Mouse (Mus musculus) megakaryocyte, adult 5-6 weeks (primary cell): ENCODE measurements at regions not wholly inside any gene's neighbourhood (a gene's known extent, or its start where the extent isn't known, plus 50 kb on each side); places are given as distances from the start of the nearest gene placed in this dataset.
A peak's percentile ranks its signal among the peaks of the same experiment; 100 is the strongest.

Experiments
- ATAC-seq: 2 replicates; pipeline ENCODE4 v1.8.0; 2016; ENCODE audit warnings: mild to moderate bottlenecking, inconsistent platforms; ENCODE audit not compliant: poor library complexity, severe bottlenecking

DNA sequence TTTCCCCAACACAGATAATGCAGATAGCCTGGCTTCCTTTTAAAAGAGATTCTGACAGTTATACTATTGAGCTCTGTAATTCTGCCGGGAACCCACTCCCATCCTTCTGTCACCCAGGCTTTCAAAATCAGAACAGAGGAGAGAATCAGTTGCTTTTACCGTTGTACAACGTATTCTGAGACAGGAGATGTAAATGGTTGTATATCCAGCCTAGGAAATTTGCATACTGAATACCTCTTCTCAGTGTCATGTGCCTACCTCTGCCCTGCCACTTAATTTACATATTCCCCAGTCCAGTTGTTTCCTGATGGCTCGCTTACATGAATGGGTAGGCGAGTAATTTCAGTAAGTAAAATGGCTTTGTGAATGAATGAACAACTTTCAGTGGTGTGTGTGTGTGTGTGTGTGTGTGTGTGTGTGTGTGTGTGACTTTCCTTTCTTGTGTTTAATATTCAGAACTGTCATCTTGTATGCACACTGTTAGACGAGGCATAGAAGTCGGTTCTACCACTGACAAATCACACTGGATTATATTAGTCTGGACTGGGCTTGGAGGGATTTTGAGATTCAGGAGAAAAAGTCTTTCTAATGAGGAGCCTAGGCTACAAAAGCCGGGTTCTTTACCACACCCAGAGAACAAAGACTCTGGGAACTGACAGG, 282.2 kb upstream of the Cdh6 start:
- ATAC-seq = no peak

DNA sequence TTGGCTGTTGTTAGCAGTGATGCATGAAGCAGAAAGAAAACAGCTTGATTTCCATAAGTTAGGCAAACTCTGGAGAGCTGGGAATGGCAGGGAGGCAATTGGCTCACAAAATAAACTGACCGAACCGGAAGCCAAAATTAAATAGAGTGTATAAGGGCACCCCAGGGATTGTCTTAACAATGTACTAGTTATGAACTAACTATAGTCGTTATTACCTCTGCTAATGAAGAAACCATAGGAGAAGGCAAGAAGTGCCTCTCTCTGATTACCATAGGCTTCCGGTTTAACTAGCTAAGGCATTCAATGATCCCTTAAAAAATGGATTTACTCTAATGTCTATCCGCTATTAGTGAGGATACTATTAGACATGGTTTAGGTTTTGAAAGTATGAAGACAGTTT, 276.9 kb upstream of the Cdh6 start:
- no peak for ATAC-seq

DNA sequence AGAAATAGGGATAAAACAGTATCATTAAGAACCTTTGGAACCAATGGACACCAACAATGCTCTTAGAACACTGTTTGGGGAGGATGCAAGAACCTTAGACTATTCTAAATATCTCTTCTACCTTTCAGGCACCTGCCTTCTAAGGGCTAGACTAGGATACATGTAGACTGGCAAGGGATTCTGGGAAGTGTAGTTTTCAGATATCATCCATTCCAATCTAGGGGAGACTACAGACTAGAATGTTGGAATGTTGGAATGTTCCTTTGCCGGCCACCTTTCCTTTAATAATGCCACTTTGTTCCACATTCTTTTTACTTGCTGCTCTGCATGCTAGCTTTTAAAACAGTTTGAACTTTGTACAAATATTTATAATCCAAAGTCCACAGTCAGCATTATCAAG, 261.1 kb upstream of the Cdh6 start:
- ATAC-seq = no peak

DNA sequence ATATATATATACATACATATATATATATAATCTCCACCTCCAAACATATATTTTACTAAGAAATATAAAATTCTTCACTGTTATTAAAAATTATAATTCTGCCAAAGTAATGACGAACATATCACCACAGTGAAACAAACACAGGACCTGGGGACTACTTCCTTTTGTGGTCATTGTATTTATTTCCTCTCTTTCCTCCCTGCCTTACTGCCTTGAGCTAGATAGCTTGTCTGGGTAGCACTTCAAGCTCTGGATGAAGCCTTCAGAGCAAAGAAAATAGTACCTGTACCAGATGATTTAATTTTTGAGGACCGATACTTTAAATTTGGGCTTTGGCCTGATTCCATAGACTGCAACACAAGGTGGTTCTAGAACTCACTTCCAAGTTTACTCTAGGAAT, 259.5 kb upstream of the Cdh6 start:
- ATAC-seq = no peak

DNA sequence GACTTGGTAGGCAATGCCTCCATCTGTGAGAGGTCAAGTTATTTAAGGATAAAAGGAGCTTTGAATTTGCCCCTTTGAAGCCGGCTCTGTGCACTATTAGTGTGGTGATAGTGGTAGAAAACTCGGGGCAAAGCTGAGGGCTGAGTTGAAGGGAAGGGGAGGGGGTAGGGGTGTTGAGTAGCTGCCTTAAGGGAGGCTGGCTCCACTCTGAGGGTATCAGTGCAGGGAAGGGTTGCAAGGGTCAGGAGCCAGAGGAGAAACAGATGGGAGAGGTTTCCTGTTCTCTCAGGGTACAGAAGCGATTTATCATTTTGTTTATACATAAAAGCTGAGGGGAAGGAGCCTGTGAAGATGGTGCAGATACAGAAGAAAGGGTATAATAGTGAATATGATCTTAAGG, 246.1 kb upstream of the Cdh6 start:
- no peak for ATAC-seq

DNA sequence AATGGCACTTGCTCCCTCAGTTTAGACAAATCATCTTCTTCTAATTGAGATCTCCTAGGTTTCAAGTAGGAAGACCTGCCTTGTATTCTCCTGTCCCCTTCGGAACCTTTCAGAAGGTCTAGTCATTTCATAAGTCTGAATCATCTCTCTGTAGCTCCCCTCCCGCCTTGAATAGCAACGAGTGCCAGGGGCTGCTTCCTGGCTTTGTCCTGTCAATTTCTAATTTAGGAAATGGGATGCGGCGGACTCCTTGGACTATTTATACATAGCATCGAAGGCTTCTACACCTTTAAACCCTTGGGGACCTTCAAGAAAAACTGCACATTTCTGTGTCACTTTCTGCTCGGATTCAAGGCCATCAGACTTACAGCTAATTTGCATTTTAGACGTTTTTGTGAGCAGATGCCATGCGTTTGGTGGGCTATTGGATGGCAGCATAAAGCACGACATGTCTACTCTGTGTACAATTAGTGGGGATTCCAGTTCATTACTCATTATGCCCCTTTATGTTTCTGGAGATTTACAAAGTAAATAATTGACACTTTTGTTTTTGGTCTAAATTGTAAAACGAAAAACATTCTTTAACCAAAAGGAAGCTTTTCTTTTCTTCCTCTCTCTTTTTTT, 236.7 kb upstream of the Cdh6 start:
- no peak for ATAC-seq

DNA sequence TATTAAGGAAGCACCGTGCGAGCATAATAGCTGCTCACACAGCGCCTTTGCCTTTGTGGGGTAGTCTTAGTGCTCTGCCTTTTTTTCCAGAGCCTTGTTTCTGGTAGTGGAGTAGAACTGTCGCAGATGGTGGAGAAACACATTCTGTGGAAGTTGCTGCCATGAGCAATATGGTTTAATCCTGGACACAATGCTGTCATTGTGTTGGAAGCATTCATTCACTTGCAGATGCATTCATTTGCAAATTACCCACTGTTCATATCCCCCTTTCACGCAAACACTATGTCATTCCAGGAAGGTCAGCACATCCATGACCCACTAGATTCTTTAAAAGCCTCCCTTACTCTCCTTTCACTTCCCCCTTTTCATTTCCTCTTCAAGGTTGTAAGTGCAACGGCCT, 219.7 kb upstream of the Cdh6 start:
- ATAC-seq = peak; percentile 94

DNA sequence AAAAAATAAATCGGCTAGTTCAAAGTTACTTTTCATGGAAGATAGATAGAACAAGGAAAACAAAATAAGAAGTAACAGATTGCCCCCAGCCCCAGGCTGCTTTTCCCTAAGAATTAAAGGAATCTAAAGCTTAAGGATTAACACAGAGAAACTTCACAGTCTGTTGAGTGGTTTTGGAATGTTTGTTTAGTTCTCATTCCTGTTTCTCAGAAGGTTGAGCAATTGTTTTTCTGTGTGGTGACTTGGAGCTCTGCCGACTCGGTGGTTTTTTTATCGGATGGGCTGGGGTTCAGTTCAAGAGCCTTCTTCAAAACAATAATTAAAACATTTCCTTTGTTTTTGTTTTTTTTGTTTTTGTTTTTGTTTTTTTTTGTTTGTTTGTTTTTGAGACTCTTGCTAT, 217.9 kb upstream of the Cdh6 start:
- ATAC-seq = peak; percentile 31; the same call in 1 of the 2 replicates

DNA sequence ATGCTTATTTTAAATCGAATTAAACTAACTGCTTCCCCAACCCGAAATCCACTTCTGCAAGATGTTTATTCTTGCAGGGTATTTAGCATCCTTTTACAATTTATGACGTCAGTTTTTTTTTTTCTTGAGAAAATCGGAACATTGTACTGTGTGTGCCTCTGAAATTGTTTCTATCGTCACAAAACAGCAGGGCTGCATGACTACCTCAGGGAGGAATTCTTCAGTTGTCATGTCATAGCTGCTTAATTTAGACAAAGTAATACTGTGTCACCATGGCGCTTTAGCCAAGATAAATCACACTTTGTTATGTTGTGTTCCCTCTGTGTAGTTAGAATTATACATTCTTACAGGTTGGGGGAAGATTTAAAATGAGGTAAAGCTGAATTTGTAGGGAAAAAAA, 211.3 kb upstream of the Cdh6 start:
- no peak for ATAC-seq

DNA sequence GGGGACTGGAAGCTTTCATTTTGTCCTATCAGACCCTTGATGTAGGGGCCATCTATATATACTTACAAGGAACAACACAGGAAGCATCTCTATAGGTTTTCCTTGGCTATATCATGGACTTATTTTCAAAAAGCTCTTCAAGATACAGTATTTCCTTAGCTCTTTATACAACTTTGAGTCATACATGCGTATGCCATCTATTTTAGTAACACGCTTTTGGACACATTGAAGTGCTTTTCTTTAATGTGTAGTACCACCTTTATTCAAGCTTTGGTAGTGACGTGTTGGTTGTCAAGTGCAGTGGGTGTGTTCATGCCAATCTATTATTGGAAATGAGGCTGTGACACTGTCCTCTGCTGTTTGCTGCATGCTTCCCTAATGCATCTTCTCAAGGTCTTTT, 202.1 kb upstream of the Cdh6 start:
- ATAC-seq = no peak

DNA sequence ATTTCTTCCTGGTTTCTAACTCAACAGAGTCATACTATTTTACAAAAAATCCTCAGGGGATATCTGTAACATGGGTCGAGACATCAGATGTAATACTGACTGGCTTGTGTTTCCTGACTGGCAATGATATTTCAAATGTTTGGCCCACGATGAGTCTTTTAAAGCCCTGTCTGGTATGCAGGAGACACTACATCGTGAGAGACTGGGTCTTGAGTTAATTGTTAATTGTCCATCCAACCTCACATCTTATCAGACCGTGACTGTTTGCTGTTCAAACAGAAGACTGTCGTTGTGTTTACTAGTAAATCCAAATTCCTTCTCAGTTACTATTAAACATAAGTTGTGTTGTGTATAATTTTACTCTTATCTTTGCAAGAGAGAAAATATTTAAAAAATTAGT, 195.3 kb upstream of the Cdh6 start:
- ATAC-seq = no peak

DNA sequence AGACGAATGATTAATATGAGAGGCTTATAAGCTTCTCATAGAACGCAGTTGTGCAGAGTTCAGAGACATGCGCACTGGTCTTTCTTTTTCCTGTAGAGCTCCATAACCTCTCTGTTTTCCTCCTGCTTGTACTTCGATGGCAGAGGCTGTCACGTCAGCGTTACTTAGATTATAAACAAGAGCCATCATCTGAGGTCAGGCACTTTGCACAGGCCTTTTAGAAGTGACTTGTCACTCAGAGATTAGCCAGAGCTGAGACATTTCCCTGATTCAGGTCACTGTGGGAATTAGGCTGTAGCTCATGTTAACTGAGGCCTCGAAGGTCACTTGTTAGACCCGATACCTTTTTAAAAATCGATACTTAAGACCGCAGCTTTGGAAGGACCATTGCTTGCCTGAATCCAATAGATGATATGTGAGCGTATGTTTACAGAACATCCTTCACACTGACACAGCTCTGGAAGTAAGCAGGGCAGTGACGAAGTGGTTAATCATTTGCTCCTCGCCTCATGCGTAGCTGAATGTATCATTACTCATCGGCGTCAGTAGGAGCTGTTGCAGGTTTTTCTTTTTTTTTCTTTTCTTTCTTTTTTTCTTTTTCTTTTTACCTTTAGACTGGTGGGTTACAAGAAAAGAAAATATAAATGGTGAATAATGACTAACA, 193.9 kb upstream of the Cdh6 start:
- no peak for ATAC-seq

DNA sequence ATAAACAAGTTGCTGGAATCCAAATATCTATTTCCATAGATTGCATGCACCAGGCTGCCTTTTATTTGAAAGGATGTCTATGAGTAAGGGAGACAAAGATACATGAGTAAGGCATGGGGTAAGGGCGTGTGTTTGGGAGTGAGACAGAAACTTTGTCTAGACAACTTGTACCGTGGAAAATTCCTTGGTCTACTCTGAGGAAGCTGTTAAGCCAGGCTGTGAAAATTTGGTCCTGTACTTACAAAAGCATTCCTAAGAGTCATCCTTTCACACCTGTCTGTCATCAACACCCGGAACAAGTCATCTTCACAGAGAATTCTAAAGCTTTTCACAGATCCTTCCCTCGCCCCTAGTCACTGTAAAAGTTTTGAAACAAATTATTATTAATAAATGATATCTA, 193.1 kb upstream of the Cdh6 start:
- ATAC-seq = no peak

DNA sequence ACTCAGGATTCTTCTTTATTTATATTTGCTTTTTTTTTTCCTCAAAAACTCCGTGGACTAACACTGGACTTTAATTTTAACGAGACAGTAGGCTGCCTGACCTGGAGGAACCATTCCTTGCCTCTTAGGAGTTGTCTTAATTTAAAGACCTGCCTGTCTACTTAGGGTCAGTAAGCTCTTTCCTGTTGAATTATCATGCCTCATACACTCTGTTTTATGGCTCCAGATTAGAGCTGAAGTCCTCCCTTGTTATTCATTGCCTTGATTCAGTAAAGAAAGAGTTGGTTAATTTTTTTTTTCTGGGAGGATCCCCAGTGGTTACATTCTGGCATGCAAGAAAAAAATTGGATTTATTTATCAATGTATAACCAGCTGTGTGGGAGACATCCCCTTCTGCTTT, 187.3 kb upstream of the Cdh6 start:
- no peak for ATAC-seq

DNA sequence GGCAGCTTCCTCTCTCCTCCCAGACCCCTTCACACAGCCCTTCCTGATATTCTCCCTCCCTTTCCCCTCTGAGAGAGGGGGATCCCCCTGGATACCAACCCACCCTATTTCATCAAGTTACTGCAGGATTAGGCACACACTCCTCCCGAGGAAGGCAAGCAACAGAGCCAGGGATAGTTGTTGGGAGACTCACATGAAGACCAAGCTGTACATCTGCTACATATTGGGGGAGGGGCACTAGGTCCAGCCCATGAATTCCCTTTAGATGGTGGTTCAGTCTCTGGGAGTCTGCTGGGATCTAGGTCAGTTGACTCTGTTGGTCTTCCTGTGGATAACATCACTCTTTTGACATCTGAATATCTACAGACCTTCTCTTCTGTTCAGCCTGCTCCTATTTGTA, 185.6 kb upstream of the Cdh6 start:
- no peak for ATAC-seq

DNA sequence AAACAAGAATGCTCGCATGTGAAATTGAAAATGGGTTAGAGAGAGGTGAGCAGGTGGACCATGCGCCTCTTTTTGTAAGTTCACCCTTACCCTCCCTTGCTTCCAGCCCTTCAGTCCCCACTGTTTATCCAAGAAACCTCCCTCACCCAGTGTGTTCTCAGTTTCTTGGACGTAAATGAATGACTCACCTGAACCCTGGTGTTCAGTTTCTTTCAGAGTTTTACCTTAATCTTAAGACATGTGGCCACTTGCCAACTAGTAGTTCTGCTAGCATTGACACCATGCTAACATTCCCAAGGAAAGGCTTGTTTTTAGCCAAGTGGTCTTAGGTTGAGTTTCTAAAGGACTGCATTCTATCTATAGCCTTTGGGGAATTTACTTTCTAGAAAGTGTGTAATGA, 176.8 kb upstream of the Cdh6 start:
- no peak for ATAC-seq

DNA sequence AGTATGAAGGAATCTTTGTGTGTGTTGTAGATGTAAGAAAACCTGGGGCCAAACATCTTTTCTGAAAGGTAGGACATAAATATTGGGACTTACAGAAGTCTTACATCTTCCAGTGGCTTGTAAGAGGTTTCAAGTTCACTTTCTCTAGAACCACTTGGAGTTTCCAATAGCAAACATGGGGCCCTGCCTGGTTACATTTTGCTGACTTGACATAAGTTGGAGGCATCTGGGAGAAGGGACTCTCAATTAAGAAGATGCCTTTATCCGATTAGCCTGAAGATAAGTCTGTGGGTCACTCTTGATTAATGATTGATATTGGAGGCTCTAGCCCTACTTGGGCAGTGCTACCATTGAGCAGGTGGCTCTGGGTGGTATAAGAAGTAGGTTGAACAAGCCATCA, 162.9 kb upstream of the Cdh6 start:
- no peak for ATAC-seq

DNA sequence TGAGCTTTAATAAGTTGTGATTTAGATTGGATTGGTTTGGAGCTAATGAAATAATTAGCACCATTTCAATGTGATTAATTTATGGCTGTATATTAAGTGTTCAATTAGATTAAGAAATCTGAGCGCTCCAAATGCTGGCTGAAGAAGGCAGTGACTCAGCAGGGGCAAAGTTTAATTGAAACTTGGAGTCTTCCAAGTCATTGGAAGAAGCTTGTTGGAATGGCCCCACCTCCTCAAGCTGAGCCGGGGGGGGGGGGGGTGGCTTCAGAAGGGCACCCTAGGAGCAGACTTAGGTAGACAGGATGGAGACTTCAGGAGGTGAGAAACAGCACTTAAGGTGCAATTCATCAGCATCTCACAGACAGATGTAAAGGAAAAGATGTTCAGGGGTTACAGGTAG, 151.0 kb upstream of the Cdh6 start:
- no peak for ATAC-seq

DNA sequence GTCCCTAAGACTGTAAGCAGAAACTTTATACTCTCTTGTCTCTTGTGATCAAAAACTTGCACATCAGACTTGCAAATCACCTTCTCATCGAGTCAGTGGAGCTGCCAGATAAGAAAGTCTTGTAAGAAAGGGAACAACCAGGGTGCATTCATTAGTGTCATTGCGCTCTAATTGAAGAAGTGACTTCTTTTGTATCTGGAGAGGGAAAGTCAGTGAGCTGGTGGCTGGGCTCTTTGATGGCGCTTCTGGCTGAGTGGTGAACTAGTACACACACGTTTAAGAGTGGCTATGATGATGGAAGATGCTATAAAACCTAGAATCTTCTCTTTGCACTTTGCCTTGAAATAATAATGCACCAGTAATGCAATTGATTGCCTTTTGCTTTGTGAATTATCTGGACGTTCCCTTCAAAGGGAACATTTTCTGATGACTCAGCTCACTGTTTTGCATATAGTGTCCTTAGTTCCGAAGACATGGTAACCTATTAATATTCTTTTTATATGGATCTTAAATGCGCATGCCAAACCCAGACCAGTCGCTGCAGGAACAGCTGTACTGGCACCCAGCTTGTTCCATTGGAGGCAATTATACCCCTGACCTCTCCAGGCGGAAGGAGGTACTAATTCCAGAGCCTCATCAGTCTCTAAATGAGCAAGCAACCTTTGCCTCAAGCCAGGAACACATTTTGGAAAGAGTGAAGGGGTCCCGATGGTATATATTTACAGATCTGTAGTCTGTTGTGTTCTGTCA, 147.3 kb upstream of the Cdh6 start:
- no peak for ATAC-seq

DNA sequence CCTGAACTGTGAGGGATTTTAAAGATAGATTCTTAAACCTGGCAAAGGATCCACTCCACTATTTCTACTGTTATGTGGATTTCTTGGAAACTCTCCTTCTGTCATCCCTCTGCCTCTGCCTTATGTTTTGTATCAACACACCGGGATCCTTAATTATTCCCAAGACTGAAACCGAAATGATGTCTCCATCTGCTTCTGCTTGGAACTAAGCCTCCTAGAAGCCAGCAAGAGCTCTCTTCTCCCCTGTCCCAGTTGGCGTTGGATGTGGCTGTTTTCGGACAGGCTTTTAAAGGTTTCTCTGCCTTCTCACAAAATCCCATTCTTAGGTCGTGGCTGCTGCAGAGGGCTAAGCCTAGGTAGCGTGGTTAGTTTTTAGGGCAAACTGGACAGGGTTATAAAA, 131.1 kb upstream of the Cdh6 start:
- ATAC-seq = no peak

DNA sequence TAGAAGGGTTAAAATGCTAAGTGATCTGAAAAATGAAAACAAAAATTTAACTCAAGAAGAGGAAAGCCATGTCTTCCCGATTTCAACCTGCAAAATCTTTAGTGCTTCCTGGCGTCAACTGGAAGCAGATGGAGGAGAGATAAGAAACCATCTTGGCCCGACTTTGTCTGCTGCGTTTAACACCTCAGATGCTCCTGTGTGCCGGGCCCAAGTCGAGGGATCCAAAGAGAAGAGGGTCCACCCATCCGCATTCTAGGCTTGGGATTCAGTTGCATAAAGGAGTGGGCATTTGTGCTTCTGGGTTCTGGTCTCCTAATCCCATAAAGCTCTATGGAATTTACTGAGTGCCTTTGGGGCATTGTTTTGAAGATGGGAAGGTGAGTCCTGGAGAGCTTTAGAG, 130.0 kb upstream of the Cdh6 start:
- ATAC-seq = no peak

DNA sequence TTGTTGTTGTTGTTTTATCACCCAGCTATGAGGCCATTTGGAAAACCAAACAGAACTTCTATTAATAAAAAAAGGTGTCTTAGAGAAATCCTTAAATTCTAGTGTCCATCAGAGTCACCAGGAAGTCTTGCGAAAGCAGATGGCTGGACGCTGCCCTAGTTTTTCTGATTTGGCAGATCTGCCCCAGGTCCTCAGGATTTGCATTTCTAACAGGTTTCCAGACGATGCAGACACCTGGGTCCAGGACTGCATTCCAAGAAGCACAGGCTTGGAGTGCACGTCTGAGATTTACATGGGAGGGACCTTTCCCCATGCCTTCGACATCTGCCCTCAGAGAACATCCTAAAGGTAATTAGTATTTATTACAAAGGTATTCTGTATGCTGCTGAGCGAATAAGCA, 129.2 kb upstream of the Cdh6 start:
- no peak for ATAC-seq
